Mouse (Mus musculus): ENCODE results near the gene Kcnh3. TPM values are rescaled to one million over a fixed set of nuclear protein-coding genes. Genes with fewer than 3 reads are reported as not detected.

The Kcnh3 gene
- polyA plus RNA-seq, 1 experiment from 2014 or later, result 0.06 TPM

DNA sequence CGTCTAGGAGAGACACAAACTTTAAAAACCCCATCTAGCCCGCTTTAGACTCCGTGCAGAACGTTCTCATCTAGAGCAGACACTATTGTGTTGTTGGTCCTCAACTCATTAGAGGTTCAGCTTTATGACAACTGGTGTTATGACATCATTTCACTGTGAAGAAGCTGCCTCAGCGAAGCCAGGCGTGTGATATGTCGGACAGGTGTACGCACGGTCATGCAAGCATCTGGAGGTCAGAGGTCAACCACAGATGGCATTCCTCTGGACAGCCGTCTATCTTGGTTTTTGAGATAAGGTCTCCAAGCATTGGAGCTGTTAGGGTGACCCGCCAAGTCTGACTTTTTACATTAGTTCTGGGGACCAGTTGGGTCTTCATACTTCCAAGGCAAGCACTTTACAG lies 65.9 kb downstream of the Kcnh3 start:
- WGBS (ENCODE audit: insufficient replicate concordance), result 68% methylated on average over 11 of the region's 11 CpGs
- Histone ChIP-seq H3K4me1 (replicated peaks) (peaks cover 17% of the 10 kb centered on the region), H3K9ac (no peak overlapping the region), H3K27me3 (peaks cover 10% of the 10 kb centered on the region), H3K27ac (no peak overlapping the region), H3K4me2 (no peak overlapping the region), H3K4me3 (replicated peaks) (no peak overlapping the region), H3K9me3 (replicated peaks) (no peaks in the 10 kb centered on the region), H3K36me3 (no peaks in the 10 kb centered on the region)
- ATAC-seq (ENCODE audit: low read depth) (no peak), DNase-seq (no peak)

Other genes with a start within 250 kb of the Kcnh3 start
- 239 and 246 TPM in 2 replicates for gene Tuba1c, start 195.0 kb upstream of the Kcnh3 start, polyA plus RNA-seq (2015; fragmentation: Nextera tagmentation; extraction: Ambion mirVana)
- gene Prph, start 169.7 kb upstream of the Kcnh3 start, polyA plus RNA-seq (2015; fragmentation: Nextera tagmentation; extraction: Ambion mirVana), result 0.54 and 0.62 TPM in 2 replicates
- 14.5 and 18.9 TPM in 2 replicates for gene Troap, start 150.3 kb upstream of the Kcnh3 start, polyA plus RNA-seq (2015; fragmentation: Nextera tagmentation; extraction: Ambion mirVana)
- not detected in 2 replicates for gene C1ql4, start 137.0 kb upstream of the Kcnh3 start, polyA plus RNA-seq (2015; fragmentation: Nextera tagmentation; extraction: Ambion mirVana)
- 14.6 and 16.9 TPM in 2 replicates for gene Dnajc22, start 131.7 kb upstream of the Kcnh3 start, polyA plus RNA-seq (2015; fragmentation: Nextera tagmentation; extraction: Ambion mirVana)
- 11.5 and 14.4 TPM in 2 replicates for gene Spats2, start 98.9 kb upstream of the Kcnh3 start, polyA plus RNA-seq (2015; fragmentation: Nextera tagmentation; extraction: Ambion mirVana)
- 59.0 and 59.2 TPM in 2 replicates for gene Mcrs1, start 27.1 kb downstream of the Kcnh3 start, polyA plus RNA-seq (2015; fragmentation: Nextera tagmentation; extraction: Ambion mirVana)
- gene Prpf40b, start 70.2 kb downstream of the Kcnh3 start, polyA plus RNA-seq (2015; fragmentation: Nextera tagmentation; extraction: Ambion mirVana), result 8.2 and 8.9 TPM in 2 replicates
- 0.06 TPM in 1 of 2 replicates, not detected in the other for gene Fam186b, start 71.0 kb downstream of the Kcnh3 start, polyA plus RNA-seq (2015; fragmentation: Nextera tagmentation; extraction: Ambion mirVana)
- 3.4 and 3.7 TPM in 2 replicates for gene Fmnl3, start 145.6 kb downstream of the Kcnh3 start, polyA plus RNA-seq (2015; fragmentation: Nextera tagmentation; extraction: Ambion mirVana)
- gene Tmbim6, start 168.0 kb downstream of the Kcnh3 start, polyA plus RNA-seq (2015; fragmentation: Nextera tagmentation; extraction: Ambion mirVana), result 188 and 210 TPM in 2 replicates
- gene Nckap5l, start 232.9 kb downstream of the Kcnh3 start, polyA plus RNA-seq (2015; fragmentation: Nextera tagmentation; extraction: Ambion mirVana), result 0.85 and 1.1 TPM in 2 replicates
- 7.3 and 7.4 TPM in 2 replicates for gene Bcdin3d, start 249.9 kb downstream of the Kcnh3 start, polyA plus RNA-seq (2015; fragmentation: Nextera tagmentation; extraction: Ambion mirVana)